Mouse (Mus musculus) cerebellum, adult 11-12 months (tissue): ENCODE measurements around the gene Zfp710.
A peak's percentile ranks its signal among the peaks of the same experiment; 100 is the strongest.

Experiments
- DNase-seq: peaks from one replicate; pipeline ENCODE4 v3.0.0; 2022

Gene Zfp710

DNA sequence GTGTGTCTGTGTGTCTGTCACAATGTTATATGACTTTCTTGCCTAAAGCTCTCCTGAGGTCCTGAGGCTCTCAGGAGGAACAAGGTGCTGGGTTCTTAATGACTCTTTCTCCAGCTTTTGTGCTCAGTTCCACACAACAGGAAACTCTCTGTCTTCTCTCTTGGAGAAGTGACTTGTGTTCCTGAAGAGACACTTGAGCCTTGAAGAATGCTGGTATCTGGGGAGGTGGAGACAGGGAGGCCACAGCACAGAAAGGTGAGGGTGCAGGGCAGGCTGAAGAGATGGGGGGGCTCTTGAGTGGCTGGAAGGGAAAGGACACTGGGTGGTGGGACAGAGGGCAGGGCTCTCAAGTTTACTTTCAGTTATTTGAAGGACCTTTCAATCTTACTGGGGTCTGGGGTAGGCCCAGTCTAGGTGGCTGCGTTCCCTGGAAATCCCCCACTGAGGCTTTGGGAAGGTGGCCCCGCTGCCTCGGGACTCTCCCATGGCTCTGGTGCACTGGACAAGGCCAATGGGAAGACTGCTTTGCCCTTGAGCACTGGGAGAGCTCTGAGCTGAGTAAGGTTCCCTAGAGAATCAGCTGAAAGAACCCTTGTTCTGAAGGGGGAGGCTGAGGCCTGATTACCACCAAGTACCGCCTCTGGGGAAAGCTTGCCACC is 33.9 kb downstream of the Zfp710 start:
- DNase-seq = no peak

DNA sequence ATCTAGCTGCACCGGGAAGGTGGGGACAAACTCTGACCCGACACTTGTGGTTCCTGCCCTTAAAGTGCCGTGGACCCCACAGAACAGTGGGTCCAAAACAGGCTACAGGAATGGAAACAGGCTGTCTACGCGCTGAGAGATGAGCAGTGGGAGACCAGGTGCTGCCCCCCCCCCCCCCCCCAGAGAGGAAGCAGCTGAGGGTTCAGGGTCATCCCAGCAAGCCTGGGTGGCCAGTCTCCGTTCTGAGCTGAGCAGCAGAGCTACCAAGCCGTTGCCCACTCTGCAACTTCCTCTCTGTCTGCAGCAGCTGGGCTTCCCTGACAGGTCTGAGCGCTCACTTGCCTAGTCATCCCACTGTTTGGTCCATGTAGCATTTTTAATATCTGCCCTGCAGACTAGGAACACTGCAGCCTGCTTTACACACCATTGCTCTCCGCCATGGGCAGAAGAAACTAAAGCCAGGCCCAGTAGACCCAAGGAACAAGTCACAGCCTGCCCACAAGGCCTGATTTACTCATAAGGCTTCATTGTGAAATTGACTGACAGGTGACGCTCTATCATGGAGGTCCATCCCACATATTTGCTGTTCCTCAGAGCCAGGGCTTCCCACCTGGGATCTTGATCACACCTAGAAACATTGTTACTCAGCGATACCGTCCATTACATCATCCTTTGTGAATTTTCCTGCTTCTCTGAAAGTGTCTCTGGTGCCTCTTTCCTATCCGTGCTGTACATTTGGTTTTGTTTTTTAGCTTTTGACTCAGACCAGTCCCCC is 34.6 kb downstream of the Zfp710 start:
- peak; percentile 13 for DNase-seq

DNA sequence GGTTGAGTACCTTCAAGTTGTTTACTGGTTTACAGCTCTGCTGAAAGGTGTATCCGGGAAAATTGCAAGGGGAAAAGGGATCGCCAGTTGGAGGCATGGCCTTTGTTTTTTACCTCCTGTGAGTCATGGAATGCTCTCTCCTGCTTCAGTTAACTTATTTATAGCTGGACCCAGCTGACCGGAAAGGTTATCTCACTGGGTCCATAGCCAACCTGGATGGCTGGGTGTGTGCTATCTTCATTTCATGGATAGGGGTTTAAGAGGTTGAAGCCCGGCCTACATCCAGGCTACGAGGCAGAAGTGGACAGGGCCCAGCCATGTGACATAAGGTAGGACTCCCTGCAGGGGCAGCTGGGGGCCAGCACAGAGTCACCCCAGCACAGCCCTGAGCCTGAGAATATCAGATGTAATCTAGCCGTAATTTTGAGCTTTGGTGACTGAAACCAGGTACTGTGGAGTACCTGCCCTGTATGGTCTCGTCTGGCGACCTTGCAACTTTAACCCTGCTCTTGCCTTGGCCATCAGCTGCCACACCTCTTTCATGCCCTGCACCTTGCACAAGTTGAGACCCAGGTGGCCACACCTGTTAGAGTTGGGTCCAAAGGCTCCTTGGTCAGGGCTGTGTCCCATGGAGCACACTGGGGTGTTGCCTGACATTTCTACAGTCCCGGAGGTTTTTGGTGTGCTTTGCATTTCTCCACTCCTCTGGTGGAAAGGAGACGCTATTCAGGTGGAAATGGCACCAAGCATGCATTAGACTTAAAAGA is 35.6 kb downstream of the Zfp710 start:
- peak; percentile 35 for DNase-seq

DNA sequence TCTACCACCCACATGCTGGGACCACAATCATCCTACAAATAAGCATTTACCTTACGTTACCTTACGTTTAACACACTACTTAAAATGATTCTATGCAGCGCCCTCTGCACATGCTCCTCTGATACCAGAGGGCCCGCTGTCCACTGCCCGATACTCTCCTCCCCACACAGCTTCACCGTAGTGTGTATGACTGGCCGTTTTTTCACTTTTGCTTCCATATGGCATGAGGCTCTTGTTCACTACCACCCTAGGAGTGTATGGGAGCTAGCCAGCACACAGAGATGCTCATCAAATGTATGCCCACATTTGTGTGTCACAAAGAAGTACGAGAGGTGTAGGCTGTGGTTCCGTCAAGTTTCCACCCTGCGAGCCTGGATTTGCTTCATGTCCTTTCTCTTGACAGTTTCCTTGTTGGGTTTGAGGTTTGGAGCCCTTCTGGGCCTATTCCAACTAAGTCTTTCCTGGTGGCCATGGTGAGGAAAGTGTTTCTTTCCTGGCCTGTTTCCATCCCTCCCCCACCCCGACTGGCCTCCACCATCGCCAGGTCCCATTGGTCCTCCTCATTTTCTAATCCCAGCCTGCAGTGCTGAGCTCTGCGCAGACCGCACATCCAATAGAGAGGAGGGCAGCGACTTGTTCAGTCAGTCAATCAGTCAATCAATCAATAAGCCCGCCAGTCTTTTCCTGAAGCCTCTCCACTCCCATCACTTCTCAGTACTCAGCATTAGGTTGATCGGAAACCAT is 37.6 kb downstream of the Zfp710 start:
- DNase-seq = peak; percentile 63

DNA sequence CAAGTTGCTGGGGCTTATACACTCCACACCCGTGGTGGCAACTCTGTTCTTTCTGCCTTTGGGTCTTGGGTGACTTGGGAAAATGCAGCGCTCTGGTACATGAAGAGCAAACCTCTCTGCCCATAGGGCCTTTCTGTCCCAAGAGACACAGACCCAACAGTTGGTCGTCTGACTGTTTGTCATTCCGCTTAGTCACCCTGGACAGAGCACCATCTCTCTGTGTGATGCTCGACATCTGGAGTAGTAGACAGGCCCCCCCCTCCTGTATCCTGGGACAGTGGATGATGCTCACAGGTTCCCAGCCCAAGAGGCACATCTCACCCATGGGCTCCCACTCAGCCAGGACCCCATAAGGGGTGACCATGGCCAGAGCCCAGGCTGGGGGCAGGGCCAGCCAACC is 38.6 kb downstream of the Zfp710 start:
- no peak for DNase-seq

DNA sequence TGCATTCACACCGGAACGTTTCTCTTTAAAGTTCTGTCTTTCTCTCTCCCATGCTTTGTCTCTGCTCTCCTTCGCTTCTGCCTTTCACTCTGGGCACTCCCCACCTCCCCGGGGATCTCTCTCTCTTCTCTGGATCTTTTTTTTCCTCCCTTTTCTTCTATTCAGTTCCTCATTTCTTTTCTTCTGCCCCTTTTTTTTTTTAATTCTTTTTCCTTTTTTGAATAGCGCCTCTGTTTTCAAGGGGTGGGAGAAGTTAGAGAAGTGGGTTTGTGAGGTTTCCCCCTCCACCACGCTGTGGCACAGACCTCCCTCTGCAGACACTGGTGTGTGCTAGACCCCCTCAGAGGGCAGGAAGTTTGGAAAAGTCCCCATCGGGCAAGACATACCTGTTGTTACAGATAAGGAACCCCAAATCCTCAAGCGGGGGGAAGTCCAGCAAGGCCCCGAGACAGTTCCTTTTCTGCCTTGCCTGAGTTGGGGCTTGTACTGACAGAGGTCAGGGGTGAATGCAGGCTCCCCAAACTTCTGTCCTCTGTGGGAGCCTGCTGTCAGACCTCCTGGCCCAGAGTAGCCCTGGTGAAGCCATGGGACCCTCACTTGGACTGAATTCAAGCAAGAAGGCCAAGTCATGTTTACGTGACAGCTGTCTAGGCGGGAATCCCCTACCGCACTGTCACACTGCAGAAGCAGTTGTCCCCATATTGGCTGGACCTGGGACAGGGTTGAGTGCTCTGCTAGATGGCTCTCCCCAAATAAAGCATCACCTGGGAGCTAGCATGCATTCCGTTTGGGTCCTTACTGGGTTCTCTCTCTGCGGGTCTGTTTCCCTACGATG is 39.5 kb downstream of the Zfp710 start:
- DNase-seq = no peak

DNA sequence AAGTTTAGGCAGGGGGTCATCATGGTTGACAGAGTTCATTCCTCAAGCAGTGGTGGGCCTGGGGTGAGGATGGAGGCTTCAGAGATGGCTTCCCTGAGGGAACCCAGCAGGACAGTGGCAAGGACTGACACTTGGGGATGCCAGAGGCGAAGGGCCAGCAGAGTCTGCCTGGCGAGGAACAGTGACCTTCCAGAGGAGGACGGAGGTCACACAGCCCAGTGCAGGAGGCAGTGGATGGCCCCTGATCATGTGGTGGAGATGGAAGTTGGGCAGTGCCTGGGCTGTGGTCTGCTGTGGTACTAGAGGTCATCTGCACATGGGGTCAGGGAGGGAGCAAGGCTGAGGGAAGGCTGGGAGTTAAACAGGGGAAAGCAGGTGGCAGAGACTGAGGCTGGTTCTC is 40.6 kb downstream of the Zfp710 start:
- DNase-seq = peak; percentile 28

DNA sequence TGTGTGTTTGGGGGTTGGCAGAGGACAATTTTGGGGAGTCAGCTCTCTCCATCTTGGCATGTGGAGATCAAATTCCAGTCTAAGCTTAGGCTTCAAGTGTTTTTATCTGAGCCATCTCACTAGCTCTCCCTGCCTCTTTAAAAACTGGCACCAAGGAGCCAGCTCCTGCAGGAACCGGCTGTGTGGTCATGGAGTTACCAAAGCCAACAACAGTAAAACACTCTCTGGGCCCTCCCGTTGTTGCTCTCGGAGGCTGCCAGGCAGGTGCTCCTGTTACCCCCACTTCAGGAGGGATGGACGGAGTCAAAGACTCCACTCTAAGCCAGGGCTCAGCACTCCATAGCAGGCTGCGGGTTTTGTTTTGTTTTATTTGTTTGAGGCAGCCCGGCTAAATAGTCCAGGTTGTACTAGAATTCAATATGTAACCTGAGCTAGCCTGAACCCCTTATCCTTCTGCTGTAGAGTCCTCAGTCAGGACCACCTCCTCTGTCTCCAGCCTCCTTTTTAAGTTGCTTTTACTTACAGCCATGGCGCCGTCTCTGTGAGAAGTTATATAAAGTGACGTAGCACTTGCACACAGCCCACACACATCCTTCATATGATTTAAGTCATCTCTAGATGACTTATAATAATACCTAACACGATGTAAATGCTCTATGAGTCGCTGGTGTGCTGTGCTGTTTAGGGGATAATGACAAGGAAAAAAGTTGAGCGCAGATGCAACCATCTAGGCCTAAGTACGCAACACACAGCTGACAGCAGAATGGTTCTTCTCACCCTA is 42.3 kb downstream of the Zfp710 start:
- DNase-seq = peak; percentile 16

DNA sequence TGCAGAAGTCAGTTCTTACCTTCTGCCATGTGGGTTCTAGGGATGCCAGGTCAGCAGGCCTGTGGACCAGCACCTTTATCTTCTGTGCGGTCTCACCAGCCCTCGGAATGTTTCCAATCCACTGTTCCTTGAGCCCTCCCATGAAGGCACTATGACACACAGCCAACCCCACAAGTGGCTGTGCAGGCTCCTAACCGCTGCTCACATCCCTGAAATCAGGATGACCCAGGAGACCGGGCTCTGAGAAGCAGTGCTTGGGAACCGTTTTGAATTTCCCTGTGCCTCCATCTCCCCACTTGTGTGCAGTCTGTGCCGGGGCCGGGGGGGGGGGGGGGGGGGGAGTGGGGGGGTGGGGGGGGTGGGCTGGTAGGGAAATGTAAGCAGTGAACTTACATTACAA is 43.7 kb downstream of the Zfp710 start:
- no peak for DNase-seq

DNA sequence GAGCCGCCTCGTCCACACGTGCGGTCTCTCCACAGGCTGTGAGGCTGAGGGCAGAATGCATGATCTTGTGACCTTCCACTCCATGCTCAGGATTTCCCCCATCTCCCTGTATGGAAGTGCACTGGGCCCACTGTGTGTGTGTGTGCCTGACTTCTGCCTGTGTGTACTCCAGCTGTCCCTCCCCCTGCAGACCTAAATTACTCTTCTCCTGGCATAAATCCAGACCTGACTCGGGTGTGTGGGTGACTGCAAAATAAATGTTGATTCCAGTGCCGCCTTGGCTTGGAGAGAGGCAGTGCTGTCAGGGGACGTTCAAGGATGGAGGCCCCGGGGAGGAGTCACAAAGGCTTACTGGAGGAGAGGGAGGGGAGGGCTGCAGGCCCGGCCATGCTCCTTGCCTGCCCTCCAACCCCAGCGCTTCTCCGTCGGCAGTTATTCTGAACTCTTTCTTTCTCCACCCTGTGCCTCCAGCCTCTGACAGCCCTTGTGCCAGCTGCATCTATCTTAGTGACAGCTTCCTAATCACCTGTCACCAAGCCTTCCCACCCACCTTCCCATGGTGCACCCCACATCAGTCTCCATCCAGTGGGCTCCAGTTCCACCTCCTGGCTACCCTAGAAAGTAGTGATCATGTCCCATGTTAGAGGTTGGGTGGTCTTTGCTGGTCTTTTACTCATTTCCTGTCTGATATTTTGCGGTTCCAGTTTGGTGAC is 45.2 kb downstream of the Zfp710 start:
- DNase-seq = no peak

DNA sequence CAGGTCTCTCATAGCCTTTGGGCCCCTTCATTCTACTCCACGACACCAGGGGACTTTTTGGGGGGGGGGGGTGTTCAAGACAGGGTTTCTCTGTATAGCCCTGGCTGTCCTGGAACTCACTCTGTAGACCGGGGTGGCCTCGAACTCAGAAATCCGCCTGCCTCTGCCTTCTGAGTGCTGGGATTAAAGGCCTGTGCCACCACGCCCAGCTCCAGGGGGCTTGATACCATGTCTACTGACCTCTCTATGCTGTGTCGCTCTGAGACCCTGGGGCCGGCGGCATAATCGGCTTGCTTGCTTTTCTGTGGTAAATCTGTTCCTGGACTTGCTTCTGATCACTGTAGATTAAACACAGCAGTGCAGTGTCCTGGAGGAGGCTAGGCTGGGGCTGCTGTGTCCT is 46.6 kb downstream of the Zfp710 start:
- DNase-seq = no peak

DNA sequence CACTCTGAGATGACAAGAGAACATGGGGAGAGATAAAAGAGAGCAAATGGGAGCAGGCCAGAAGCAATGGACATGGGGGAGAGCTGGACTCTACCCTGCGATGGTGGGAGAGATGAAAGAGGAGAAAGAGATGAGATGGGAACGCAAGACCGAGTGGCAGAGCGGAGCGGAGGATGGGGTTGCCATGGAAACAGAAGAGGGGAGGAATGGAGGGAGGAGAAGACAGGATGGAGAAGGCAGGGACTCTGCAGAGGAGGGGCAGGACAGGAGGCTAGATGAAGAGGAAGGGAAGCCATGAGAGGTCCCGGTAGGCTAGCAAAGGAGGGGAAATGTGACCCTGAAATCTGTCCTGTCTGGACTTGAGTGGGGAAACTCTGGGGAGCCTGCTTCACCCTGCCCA is 47.7 kb downstream of the Zfp710 start:
- DNase-seq = no peak

DNA sequence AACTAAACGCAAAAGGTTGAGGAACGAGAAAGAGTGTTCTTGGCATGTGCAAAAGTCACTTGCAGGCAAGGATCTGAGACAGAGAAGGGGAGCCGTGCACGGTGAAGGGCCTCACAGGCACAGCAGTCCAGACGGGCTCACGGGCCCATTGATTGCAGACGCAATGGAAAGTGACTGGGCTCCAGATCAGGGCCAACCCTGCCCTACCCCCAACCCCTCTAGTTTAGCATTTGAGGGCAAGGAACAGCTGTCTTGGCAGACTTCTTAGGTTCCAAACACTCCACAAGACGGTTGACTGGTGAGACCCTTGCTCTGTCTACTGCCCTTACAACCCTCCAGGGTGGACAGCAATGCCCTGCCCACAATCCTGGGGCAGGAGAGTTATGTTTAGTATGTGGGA is 48.9 kb downstream of the Zfp710 start:
- DNase-seq = no peak

DNA sequence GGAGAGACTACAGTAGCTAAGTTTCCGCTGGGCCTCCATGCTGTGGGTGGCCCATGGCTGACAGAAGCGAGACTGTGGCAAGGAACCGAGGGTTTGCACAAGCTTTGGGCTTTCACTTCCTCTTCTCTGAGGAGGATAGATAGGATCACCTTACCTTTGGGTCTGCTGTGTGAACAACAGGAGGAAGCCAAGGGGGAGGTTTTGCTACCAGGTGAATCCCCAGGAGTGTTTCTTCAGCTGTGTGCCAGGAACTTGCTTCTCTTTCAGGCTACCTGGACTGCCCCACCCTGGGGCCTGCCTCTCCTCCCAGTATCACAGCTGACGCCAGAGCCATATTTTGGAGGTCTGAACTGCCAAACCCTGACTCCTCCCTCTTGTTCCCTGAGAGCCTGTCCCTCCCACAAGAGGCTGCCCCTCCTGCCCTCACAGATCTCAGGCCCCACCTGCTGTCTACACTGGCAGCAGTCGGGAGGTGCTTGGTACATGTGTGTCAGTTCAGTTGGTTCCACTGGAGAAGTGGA is 50.4 kb downstream of the Zfp710 start:
- DNase-seq = no peak

DNA sequence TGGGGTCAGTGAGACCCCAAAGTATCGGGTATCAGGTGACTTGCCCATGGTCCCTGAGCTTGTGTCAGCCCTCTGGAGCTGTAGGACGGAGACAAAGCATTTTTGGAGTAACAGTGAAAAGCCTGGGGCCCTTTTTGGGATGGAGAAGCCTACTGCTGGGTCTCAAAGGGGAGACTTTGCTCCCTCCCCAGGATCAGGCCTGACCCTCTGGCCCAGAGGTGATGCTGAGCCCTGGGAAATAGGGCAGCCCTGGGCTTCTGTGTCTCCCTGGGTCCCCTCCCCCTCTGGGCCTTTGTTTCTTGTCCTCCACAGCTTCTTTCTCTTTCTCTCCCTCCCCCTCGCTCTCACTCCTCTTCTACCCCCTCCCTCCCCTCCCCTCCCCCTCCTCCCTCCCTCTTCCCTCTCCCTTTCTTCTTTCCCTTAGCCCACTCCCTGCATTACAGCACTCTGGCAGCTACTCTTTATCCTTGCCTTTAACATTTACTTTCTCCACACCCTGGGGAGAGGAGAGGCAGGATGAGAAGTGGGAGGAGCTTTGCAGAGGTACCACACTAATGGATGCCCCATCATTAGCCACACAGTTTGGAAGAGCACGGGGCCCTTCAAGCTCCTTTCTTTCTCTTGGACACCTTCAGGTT is 51.5 kb downstream of the Zfp710 start:
- DNase-seq = no peak

DNA sequence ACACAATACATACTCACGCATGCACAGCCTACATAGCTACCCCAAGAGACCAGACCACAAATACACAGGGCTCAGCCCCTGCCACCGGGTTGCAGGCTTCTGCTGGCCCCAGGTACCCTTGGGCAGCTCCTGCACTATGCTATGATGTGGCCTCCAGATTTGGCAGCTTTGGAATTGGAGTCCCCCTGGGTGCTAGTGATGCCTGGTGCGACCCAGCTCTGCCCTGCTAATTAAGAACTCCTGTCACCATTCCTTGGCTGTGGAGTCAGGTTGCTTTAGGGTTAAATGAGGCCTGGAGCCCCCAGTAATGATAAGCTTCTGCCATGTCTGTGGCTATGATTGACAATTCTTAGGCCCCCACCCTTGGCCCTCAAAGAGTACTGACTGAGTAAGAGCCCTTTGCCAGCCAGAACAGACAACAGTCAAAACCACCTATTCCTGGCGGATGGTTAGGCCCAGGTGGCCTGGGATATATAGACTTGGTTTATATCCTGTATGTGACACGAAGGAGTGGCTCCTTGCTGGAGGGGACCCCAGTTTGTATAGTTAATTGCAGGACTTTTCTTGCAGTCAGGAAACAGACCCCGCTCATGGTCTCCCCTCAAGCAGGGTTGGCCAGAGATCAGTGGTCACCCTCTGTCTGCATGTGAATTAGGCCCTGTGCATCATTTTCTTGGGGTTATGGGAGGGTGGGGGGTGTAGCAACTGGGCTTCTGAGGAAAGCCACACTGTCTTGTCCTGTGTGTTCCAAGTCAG is 52.5 kb downstream of the Zfp710 start:
- no peak for DNase-seq

DNA sequence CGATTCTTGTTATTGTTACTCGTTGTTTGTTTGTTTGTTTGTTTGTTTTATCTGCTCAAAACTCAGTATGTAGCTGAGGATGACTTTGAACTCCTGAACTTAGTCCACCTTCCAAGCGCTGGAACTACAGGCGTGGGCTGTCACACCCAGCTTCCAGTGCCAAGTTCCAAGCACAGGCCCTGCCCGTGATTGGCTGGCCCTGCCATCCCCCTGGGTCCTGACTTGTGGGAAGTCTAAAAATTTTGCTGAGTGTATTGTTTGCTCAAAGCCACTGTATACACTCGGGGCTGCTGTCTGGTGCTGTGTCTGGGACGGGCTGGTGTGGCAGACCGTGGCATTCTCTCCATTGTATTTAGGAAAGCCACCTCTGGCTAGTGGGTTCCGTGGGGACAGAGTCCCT is 53.2 kb downstream of the Zfp710 start:
- no peak for DNase-seq

DNA sequence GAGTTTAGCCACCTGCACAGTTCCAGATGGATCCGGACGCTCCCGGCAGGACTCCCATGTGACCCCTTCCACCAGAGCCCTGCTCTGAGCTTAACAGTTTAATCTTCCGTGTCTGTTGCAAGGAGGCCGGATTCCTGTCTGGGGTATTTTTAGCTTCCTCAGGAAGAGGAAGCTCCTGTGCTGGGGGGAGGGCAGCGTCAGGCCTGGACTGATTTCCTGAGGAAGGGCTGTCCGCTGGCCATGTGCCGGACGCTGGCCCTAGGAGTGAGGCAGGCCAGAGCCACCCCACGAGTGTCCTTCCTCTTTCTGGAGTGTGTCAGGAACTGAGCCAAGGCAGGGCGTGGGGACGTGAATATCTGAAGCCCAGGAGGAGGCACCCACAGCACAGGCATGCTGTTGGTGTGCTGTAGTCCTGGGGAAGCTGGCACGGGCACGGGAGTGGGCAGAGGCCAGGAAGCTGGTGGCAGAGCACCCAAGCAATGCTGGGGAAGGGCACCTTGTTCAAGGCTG is 54.2 kb downstream of the Zfp710 start:
- peak; percentile 92 for DNase-seq
